Mouse (Mus musculus) v-Abl transformed pro-B cells (cell line): Measurements from ENCODE around the gene Mmab.

Experiments used
- in situ Hi-C, 2 experiments: fragments of 400-800 bp; cut with MboI; formaldehyde crosslinking; loops; one replicate each; pipeline ENCODE4 v1.15.1; 2025; ENCODE audit not compliant: unreplicated experiment in 2 of 2

Gene Mmab

DNA sequence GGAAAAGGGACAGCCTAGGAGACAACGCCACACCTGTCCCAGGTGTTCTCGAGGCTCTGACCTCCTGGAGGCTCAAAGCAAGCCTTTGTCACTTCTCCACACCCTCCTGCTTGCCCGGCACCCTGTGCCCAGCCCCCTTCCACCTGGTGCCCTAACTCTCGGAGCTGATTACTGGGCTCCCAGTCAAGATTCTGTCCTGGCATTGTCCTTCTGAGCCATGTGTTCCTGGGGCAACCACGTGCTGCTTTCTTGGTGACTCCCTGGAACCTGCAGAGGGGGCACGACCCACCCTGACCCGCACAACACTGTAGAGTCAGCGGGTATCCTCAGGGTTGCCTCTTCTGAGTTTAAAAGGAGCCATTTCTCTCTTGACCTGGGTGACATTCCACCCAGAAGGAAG, 9.5 kb downstream of the Mmab start:
- in situ Hi-C loops = no loop called here

- in situ Hi-C loops = no loop called here
These were observed 14.1 kb downstream of the Mmab start for GRCm38 (mm10) chr5:114429781-114430180.

GRCm38 (mm10) chr5:114428621-114429020, 15.2 kb downstream of the Mmab start:
- in situ Hi-C loops = no loop called here

DNA sequence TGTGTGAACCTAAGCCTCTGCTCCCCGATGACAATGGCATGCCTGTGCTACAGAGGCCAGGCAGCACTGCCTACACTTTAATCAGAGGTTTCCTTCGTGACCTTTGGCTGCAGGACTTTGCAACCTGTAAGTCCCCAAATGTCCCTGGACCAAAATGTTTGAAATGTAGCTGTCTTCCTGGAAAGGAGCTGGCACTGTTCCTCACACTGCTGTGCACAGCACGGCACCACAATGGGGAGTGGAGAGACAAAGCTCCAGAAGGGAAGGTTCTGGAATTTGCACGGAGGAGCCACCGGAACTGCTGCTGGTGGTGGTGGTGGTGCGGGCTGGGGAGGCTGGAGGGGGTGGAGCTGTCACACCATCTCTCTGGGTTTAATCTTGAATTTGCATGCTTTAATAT, 17.1 kb downstream of the Mmab start:
- in situ Hi-C loops = no loop called here

GRCm38 (mm10) chr5:114423961-114424360, 19.9 kb downstream of the Mmab start:
- in situ Hi-C loops = no loop called here

GRCm38 (mm10) chr5:114422591-114422990, 21.3 kb downstream of the Mmab start:
- in situ Hi-C loops = no loop called here

GRCm38 (mm10) chr5:114421561-114422298, 22.1 kb downstream of the Mmab start:
- in situ Hi-C loops = no loop called here

GRCm38 (mm10) chr5:114418541-114418940, 25.3 kb downstream of the Mmab start:
- in situ Hi-C loops = no loop called here

DNA sequence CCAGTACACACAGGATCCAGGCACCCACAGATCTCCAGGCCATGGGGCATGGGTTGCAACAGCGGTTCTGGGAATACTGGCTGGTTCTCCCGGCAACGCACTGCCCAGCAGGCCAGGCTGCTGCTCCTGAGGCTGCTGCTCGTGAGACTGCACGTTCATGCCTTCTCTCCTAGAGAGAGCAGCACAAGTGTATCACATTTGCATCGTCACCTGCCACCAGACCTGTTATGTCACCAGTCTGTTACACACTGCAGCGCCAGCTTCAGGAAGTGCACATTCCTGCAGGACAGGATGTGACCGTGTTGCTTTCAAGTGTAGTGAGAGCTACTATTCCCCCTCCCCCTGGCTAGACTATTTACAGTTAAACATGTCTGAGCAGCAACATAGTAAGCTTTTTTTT, 27.0 kb downstream of the Mmab start:
- in situ Hi-C loops = no loop called here

GRCm38 (mm10) chr5:114415606-114416005, 28.3 kb downstream of the Mmab start:
- in situ Hi-C loops = no loop called here

GRCm38 (mm10) chr5:114413067-114413735, 30.7 kb downstream of the Mmab start:
- in situ Hi-C loops = no loop called here

- in situ Hi-C loops = no loop called here
These were observed 31.4 kb downstream of the Mmab start for GRCm38 (mm10) chr5:114412361-114412998.

DNA sequence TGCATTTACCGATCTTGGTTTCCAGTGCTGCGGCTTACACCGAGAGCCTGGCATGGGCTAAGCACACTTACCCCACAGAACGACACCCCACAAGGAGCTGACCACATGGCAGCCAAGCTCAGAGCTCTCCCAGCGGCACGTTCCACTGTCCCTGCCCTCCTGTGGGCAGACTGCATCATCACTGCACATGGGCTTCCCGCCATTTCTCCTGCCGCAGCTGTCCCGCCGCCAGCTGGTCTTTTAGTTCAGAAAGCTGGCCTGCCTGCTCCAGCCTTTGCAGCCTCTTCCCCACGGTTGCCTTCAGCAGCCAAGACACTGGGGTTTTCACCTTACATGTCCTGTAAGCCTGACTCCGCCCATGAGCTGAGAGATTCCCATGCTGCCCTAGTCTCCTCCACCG, 33.4 kb downstream of the Mmab start:
- in situ Hi-C loops = no loop called here

- in situ Hi-C loops = no loop called here
These were observed 35.0 kb downstream of the Mmab start for GRCm38 (mm10) chr5:114408846-114409245.

DNA sequence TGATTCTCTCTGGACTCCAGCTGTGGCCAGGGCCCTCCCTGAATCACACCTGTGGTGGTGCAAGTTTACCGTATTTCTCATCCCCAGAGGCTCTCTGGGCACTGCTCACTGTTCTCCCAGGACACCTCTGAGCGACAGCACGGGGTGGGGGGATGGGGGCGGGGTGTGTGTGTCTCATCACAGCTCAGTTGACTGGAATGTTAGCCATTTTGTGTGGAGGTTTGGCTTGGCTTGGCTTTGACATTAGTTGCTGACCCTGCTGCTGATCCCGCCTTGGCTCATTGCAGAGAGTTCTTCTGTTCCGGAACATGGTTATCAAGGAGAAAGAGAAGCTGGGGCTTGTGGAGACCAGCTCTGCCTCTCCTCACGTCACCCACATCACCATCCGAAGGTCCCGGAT, 36.0 kb downstream of the Mmab start:
- in situ Hi-C loops = no loop called here

DNA sequence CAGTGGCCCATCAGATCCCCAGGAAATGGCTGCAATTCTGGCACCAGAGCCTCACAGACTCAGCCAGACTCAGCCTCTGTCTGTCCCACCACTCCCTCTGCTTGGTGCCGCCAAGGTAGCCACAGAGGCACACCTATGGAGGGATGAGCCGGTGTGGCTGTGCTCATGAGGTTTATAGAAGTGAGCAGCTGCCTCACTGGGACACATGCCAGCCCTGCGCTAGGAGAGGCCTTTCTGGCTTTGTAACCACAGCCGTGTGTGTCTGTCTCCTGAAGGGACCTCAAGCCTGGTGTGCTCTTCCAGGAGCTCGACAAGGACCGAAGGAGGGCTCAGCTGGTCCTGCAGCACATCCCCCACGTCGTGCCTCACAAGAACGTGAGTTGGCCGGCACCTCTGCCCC, 36.6 kb downstream of the Mmab start:
- in situ Hi-C loops = no loop called here

- in situ Hi-C loops = no loop called here
These were observed 37.3 kb downstream of the Mmab start for GRCm38 (mm10) chr5:114406592-114406991.

DNA sequence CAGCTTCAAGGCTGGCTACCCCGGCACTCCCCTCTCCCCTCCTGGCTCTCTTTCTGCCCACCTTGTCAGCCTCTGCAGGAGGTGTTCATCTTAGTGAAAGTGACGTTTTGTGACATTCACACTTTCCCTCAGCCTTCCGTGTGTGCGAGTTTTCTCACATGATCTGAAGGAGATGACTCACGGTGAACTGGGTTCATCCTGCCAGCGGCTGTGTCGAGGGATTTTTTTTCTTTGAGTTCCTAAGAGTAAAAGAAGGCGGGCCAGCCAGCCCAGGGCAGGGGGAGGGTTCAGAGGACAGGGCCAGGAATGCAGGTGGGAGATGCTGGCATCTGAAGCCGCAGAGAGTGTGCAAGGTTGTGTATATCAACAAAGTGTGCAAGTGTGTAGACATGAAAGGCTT, 50.7 kb downstream of the Mmab start:
- in situ Hi-C loops = no loop called here

GRCm38 (mm10) chr5:114384448-114384847, 59.4 kb downstream of the Mmab start:
- in situ Hi-C loops = loop anchor here (5.0 kb wide), 2 partner anchors 67 to 72 kb away; no protein-coding TSS in a partner anchor

- in situ Hi-C loops = loop anchor here (5.0 kb wide), 2 partner anchors 66 to 71 kb away; no protein-coding TSS in a partner anchor
These were observed 60.5 kb downstream of the Mmab start for GRCm38 (mm10) chr5:114383184-114383904.
